Mouse (Mus musculus): ENCODE data around the gene Ncdn. TPM values are rescaled to one million over a fixed set of nuclear protein-coding genes. Genes with fewer than 3 reads are reported as not detected.

Gene Ncdn
- polyA plus RNA-seq (2012; ENCODE audit: low replicate concordance) = 64.5 and 81.2 TPM in 2 replicates

DNA sequence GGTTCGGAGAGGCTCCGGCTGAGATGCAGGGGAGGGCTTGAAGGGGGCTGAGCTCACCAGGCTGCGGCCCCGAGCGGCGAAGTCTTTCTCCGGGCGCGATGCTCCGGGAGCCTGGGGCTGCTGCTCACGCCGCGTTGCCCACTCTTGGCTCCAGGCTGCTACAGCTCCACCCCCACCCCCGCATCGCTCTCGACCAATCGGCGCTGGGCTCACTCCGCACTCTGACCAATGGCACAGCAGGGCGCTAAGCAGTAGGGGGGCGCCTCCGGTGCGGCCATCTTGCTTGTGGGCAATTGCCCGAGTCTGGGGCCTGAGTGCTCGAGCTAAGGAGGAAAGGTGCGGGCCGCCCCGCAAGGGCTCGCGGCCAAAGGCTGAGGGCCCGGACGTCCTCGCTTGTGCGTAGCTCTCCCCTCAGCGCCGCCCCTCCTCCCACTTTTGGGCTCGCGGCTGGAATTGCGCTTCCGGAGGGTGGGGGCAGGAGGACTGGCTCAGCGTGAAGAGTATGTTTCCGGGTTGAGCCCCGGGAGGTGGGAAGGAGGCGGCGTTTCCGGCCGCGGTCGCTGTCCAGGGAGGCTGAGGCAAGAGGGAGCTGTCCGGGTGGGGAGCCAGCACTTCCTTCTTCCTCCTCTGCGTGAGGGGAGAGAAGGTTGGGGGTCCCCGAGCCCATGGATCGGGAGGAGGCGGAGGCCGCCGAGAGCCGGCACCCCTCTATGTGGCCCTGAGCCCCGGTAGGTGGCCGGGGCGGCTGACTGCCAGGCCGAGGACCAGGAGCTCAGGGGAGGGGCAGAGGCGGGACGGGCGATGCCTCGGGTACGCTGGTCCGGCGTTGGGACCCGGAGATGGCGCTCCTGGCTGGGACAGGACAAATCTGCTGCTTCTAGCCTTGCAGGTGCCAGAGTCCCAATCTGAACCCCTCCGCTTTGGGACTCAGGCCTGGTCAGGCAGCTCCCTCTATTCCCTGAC lies at the start of gene Ncdn, which contains the start of gene AU040320:
Ncdn (minus strand) TSS at position 171 of the 963 bp plus-strand sequence.
AU040320 (plus strand) TSS at position 277 of the 963 bp plus-strand sequence.

DNA sequence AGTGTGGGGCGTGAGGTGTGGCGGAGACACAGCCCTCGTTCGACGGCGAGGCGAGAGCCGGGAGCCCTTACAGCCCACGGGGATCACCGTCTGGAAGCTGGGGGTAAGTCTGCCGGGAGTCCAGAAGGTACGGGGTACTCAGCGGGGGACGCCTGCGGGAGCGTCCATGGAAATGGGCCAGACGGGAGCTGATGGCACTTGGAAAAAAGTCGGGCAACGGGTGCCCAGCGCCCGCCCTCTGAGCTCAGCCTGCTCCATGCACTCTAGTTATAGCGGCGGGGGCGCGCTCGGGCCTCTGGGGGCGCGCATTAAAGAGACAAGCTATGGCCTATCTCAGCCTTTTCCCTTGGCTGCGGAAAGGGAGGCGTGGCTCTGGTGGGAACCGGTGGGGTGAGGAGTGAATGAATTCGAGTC lies 17.2 kb downstream of the Ncdn start, which contains the start of gene Tfap2e:
Tfap2e (minus strand) TSS at position 240 of the 414 bp plus-strand sequence.

Other genes starting within 250 kb of the Ncdn start
- gene Ago4, start 220.0 kb downstream of the Ncdn start, polyA plus RNA-seq (2012; ENCODE audit: low replicate concordance) = 0.85 and 1.6 TPM in 2 replicates
- 0.48 and 2.2 TPM in 2 replicates for gene Clspn, start 196.5 kb downstream of the Ncdn start, polyA plus RNA-seq (2012; ENCODE audit: low replicate concordance)
- 1.5 and 3.3 TPM in 2 replicates for gene 5730409E04Rik, start 143.6 kb downstream of the Ncdn start, polyA plus RNA-seq (2012; ENCODE audit: low replicate concordance)
- 7.8 and 82.7 TPM in 2 replicates for gene Psmb2, start 75.8 kb downstream of the Ncdn start, polyA plus RNA-seq (2012; ENCODE audit: low replicate concordance)
- gene Tfap2e, start 17.2 kb downstream of the Ncdn start, polyA plus RNA-seq (2012; ENCODE audit: low replicate concordance) = not detected in 2 replicates
- 44.9 and 45.7 TPM in 2 replicates for gene AU040320, start 106 bp upstream of the Ncdn start, polyA plus RNA-seq (2012; ENCODE audit: low replicate concordance)
- gene Zmym4, start 214.7 kb upstream of the Ncdn start, polyA plus RNA-seq (2012; ENCODE audit: low replicate concordance) = 2.4 and 2.5 TPM in 2 replicates